Mouse (Mus musculus): ENCODE results near the gene Os9.
"Not testable (repeated sequence)": the region's sequence is repeated elsewhere in the genome, so short reads cannot be mapped to it uniquely, and the experiment has no call there.

The Os9 gene

DNA sequence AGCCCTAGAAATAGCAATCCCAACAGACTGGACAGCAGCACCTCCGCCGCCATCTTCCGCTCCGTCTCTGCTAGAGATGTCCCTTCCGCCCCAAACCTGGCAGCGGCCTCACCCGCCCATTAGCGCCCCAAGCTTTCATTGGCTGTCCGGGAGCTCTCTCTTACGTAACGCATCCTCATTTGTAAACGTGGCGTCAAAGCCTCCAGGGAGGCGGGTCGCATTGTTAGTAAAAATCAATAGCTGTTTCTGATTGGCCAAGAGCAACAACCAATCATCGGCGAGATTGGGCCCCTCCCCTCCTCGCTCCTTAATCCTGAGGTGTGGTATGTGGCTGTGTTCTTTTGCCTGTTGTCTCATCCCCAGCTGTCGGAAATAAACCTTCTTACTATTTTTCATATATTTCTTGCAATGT, at the start of gene Os9:
Gene Os9 (minus strand): TSS at position 66 of the 412 bp plus-strand sequence.
- peak; percentile 84 for DNase-seq (ENCODE audit: low spot score)

DNA sequence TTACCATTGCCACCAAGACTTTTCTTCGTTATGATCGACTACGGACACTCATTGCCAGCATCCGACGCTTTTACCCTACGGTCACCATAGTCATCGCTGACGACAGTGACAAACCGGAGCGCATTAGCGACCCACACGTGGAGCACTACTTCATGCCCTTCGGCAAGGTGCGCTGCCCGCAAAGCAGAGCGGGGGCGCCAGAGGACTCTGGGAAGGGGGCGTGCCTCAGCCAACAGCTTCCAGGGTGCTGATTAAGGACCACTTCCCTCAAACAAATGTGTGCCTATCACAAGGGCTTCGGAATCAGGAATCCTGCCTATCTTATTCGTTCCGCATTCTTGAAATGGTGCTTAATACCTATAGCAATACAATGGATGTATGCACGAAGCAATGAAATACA, 49.1 kb upstream of the Os9 start:
- DNase-seq (ENCODE audit: low spot score), result no peak

DNA sequence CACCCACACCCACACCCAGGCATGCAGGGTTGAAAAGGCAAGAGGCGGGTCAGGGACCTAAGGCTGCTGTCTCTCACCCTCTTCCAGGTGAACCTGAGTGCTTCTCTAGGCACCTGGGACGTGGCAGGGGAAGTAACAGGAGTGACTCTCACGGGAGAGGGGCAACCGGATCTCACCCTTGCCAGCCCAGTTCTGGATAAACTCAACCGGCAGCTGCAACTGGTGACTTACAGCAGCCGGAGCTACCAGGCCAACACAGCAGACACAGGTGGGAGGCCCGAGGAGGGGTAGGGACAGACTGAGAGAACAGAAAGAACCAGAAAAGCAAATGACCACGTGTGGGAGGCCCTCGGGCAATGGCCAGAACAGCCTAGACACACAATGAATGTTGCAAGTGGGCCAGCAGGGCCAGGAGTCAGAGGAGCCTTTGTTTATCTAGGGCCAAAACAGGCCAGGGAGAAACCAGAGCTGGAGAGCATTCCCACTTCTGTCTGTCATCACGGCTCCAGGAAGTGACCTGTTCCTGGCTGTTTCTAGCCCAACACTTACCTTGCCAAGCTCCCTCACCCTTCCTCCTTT, 46.8 kb upstream of the Os9 start:
- DNase-seq (ENCODE audit: low spot score), result no peak

DNA sequence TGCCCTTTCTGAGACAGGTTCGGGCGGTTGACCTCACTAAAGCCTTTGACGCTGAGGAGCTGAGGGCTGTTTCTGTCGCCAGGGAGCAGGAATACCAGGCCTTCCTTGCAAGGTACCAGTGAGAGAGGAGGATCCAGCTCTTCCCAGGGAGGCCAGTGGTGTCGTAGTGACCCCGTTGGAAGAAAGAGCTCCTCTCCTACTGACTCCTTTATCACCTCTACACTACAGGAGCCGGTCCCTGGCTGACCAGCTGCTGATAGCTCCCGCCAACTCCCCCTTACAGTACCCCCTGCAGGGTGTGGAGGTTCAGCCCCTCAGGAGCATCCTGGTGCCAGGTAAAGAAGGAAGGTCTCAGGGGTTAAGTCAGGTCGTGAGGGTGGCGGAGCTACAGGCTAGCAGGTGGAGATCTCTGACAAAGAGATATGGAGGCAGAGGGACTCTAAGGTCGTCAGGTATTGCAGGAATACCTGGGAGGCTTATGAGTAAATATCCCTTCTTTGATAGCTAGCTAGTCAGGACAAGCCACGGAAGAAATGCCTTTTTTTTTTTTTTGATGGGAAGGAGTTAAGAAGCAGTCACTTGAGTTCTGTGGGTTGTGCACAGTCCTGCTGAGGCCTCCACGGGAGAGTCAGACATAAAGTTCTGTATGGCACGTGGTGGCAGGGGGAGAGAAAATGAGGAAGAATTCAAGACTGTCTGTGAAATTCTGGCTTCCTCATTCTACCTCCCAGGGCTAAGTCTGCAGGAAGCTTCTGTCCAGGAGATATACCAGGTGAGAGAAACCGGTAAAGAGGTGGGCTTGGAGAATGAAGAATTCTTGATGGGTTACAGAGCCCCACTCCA, 46.1 kb upstream of the Os9 start:
- no peak for DNase-seq (ENCODE audit: low spot score)

DNA sequence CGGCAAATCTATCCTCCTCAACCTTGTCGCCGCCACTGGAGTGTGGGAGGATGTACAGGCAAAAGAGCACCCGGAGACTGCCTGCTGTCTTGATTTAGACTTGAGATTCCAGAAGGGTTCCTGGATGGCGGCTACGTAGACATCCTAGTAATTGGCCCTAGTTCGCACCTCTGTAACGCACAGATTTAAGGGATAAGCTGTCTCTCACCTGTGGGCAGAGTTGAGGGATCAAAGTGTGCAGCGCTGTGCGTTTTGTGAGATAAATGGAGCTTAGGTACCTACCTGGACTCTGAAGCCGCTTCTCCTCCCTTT, 45.4 kb upstream of the Os9 start:
- DNase-seq (ENCODE audit: low spot score), result no peak

DNA sequence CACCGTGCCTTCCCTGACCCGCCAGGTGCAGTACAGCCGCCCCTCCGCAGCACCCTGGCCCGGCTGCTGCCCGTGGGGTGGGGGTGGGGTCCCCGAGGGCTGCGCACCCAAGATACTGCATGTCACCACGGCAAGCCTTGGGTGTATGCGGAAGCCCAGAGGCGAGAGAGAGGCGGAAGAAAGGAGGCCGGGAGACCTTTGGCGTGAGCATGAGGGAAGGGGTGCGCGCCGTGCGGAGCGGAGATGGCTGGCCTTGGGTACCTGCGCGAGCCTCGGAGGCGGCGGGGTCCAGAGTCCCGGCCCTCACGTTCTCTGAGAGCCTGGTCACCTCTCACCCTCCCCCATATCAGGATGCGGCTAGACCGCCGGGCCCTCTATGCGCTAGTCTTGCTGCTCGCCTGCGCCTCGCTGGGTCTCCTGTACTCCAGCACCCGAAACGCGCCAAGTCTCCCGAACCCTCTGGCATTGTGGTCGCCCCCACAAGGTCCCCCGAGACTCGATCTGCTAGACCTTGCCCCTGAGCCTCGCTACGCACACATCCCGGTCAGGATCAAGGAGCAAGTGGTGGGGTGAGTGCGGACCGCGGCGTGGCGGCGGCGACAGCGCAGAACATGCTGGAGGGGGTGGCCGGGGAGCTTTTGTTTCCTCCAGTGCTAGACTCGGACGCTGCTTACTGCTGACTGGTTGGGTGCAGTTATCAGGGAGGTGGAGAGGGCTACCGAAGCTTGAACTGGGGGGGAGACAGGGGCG, 44.9 kb upstream of the Os9 start:
- DNase-seq (ENCODE audit: low spot score), result no peak

DNA sequence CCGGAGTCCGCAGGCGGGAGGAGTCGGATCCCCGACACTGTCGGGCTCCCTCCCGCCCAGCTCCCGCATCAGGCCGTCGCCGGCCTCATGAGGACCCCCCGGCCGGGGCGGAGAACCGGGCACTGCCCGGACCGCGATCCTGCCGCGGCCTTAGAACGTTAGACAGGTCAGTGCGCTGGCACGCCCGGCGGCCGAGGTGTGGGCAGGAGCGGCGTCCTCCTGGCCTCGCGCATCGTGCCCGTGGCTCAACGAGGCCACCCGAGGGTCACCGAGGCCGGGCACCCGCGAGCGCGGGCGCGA, 44.4 kb upstream of the Os9 start:
- DNase-seq (ENCODE audit: low spot score), result no peak

DNA sequence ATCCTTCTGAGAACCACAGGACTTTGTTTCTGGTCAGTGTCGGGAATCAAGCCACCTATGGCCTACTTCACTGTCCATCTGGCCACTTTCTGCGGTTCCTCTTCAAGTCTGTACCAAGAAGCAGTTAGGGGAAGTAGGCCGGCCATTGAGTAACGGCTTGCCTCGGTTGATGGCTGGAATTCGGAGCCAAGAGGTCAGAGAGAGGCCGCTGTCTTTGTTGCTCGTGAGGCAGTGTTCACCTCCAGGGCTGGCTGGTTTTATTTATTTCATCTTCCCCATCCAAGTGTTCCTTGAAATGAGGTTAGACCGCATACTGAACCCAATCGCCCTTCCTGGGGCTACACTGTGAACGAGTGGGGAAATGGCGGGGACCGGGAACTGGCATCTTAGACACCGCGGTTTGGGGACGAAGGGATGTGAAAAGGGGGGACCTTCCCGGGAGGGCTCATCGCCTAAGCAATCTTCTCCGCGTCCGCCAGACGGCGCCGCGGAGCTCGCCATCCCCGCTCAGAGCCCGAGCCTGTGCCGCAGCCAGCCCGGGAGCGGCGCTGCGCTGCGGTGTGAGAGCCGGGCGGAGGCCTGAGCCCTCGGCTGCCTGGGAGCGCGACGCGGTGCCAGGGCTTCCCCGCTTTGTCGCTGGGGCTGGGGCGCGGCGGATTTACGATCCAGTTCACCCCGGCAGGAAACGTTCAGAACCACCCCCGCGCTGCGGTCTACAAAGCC, 43.9 kb upstream of the Os9 start, which contains the start of gene B4galnt1:
Gene B4galnt1 (plus strand): TSS at position 595 of the 723 bp plus-strand sequence.
- peak; percentile 44 for DNase-seq (ENCODE audit: low spot score)

DNA sequence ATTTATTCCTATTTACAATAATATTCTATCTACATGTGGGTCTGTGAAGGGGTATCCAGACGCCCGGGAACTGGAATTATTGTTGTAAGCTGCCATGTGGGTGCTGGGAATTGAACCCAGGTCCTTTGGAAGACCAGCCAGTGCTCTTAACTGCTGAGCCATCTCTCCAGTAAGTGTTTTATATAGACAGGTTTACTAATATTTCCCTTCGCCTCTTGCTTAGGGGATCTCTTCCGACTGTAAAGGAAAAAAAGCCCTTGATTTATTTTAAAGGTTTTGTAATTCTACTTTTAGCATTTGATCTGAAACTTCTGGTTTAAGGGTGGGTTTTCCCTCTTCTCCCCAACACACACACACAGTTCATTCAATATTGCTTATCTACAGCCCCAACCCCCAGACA, 43.3 kb upstream of the Os9 start:
- DNase-seq (ENCODE audit: low spot score), result no peak

DNA sequence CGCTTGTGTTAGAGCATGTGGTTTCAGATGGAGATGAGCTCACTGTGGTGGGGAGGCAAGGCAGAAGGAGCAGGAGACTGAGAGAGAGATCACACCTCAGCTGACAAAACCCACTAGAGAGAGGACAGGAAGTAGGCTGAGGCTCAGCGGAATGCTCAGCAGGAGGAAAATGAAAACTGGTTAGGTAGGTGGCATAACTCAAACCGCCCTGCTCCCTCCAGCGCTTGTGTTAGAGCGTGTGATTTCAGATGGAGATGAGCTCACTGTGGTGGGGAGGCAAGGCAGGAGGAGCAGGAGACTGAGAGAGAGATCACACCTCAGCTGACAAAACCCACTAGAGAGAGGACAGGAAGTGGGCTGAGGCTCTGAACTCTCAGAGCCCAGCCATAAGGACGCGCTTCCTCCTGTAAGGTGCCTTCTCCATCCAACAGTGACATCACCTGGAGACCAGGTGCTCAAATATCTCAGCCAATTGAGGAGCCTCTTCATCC, 41.9 kb upstream of the Os9 start:
- DNase-seq (ENCODE audit: low spot score), result not testable (repeated sequence)

DNA sequence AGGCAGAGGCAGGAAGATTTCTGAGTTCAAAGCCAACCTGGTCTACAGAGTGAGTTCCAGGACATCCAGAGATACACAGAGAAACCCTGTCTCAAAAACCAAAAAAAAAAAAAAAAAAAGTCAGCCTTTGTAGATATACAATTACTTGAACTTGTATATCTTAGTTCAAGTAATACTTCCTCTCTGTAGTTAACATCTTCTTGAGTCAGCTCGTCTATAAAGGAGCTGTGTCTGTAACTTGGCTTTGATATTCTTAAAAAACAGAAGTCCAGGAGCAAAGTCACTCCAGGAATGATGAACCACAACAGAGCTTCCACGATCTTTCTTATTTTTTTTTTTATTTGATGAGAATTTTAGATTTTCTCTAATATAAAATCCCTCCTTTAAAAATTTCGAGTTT, 39.8 kb upstream of the Os9 start:
- no peak for DNase-seq (ENCODE audit: low spot score)

DNA sequence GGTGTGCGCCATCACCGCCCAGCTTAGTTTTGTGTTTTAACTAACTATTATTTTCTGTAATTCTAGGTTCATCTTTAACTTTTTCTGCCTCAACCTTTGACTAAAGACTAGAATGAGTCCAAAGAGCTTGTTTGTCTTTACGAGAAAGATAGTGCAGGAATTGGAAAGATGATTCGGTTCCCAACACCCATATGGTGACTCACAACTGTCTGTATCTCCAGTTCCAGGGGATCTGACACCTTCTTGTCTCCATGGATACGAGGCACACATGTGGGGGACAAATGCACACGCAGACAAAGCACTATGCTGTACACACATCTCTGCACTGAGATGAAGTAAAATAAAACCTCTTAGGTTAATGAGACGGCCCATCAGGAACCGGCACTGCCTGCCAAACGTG, 39.1 kb upstream of the Os9 start:
- no peak for DNase-seq (ENCODE audit: low spot score)

DNA sequence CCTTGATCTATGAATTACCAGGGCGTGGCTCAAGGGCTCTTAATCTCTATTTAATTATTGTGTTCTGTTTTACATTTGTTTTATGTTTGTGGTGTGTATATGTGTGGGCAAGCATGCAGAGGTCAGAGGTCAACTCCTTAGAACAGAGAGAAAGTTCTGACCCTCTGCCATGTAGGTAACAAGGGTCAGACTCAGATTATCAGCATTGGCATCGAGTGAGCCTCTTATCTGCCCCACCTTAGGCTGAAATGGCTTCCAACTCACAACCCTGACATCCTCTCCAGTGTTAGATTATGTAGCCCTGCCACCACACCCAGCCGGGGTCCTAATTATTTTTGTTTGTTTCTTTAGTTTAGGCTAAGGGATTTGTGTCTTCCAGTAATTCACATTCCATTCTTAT, 37.5 kb upstream of the Os9 start:
- no peak for DNase-seq (ENCODE audit: low spot score)

DNA sequence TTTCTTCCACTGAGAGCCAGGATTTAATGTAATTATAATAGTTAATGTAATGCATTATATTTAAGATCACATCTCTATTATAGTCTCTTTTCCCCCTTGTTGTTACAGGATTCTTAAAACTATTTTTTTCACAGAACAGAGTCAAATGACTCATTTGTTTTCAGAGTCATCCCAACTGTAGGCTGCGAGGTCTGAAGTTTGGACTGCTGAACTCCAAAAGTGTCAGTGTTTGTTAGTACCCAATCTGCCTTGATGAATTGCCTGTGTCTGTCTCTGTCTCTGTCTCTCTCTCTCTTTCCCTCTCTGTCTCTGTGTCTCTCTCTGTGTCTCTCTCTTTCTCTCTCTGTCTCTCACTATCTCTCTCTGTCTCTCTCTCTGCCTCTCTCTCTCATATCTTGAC, 35.6 kb upstream of the Os9 start:
- no peak for DNase-seq (ENCODE audit: low spot score)

DNA sequence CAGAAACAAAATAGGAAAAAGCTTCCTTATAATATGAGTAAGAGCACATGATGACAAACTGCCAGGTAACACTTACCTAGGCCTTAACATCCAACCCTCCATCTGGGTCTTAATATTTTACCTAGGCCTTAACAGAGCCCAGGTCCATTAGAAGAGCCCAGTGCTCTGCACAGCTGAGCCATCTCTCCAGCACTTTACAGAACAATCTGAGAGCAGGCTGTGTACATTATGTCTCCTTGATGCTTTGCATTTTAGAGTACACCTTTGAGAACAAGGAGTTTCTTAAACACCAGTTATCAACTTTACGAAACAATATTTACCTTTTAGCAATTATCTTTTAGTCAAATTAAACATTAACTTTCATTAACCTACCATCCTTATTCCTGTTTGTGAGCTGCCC, 35.2 kb upstream of the Os9 start:
- DNase-seq (ENCODE audit: low spot score), result no peak

DNA sequence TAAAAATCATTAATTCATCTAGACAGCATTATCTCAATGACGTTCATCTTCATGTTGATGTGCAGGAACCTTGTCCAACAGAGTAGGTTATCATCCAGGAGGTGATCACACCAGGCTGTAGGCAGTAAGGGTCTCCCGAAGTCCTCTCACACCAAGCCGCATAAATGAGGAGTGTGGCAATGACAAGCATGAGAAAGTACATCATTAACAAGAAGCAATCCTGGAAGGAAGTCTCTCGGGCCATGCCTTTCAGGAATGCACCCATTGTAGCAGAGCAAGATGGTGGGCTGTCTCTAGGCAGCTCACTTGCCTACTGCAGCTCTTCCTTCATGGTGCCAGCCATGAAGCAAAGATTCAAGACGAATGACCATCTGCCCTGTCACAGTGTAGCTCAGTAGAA, 33.7 kb upstream of the Os9 start:
- DNase-seq (ENCODE audit: low spot score), result no peak

DNA sequence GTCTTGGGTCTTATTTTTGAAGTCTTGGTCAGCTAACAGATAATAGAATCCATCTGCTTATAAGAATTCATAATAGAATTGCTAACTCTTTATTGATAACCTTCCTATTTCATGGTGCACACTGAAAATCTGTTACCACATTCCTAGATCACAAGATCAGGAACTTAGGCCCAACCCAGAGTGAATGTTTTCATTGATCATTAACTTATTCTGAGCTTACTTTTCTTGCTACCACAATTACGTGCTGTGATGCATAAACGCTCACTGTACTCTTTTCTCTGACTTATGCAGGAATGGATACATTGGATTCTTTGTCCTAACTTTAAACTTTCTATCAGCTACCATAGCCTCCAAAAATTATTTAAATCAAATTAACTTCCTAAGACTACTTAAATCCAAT, 33.3 kb upstream of the Os9 start:
- no peak for DNase-seq (ENCODE audit: low spot score)

DNA sequence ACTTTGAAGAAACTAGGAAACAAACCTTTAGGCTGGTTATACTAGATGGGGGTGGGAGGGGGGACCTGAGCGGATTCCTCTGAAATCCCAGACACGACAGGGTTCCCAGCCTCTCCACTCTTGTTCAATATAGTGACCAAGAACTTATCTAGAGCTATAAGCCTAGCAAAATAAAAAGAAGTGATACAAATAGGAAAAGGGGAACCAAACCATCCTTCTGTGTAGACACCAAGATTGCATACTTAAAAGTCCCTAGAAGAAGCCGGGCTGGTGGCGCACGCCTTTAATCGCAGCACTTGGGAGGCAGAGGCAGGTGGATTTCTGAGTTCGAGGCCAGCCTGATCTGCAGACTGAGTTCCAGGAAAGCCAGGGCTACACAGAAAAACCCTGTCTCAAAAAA, 32.4 kb upstream of the Os9 start:
- no peak for DNase-seq (ENCODE audit: low spot score)

DNA sequence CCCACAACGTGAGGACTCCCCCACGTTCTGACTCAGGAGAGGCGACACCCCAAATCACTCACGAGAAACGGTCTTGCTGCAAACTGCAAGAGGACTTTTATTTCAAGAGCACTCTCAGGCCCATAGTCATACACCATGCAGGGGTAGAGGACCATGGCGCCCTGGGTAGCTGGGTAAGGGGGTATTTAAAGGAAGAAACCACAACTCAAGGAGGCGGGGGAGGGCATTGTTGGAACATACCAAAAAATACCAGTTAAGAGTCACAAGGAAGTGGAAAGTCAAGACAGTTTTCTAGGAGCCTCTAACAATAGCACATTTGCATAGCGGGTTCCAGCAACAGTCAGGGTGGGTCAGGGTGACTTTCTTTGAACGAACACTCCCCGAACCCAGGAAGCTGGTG, 31.6 kb upstream of the Os9 start:
- not testable (repeated sequence) for DNase-seq (ENCODE audit: low spot score)

DNA sequence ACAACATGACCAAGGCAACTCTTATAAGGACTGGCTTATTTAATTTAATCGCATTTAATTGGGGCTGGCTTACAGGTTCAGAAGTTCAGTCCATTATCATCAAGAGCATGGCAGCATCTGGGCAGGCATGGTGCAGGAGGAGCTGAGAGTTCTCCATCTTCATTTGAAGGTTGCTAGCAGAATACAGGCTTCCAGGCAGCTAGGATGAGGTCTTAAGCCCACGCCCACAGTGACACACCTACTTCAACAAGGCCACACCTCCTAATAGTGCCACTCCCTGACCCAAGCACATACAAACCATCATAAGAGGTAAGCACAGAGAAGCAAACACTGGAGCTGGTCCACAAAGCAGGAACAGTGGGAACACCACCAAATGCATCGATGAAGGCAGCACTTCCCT, 30.3 kb upstream of the Os9 start:
- DNase-seq (ENCODE audit: low spot score), result not testable (repeated sequence)

DNA sequence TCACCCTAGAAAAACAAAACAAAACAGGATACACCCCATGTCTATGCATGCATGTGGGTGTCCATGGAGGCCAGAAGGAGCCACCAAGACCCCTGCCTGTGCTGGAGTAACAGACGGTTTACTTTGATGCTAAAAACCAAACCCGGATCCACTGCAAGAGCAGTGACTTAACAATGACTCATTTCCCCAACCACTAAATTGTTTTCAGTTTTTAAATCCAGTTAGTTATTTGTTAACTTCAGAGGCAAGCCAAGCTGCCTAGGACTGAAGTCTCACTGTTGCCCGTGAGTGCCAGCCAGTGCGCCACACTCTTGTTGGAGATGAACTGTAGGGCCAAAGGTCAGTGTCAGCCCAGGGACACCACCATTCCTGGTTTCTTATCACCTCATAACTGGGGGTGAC, 29.5 kb upstream of the Os9 start:
- no peak for DNase-seq (ENCODE audit: low spot score)

DNA sequence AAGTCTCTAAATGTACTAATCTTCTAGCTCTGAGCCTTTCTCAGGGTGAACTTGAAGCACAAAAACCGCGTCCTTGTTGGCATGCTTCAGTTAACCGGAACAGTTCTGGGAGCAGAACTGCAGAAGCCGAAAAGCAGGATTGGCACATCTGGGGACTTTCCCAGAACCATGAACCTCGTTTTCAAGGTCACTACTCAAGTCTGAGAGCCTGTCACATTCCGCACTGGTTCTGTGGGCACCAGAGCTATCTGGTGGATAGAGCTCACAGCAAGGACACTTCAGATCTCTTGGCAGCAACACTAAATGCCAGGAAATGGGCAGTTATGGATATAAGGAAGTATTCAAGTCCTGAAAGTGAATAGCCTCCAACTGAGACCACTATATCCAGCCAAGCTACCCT, 26.2 kb upstream of the Os9 start:
- DNase-seq (ENCODE audit: low spot score), result no peak

DNA sequence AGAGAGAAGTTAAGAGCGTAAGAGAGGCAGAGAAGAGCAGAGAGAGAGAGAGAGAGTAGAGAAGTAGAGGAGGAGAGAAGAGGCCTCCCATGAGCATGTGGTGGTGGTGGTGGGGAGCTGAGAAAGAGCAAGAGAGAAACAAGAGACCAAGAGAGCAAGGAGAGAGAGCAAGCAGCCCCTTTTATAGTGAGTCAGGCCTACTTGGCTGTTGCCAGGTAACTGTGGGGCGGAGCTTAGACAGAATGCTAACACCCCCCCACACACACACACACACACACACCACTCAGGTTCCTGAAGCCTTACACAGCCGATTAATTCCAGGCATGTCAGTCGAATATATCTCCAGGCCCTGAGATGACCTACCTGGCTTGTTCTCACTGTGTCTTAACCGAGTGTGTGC, 24.4 kb upstream of the Os9 start:
- DNase-seq (ENCODE audit: low spot score), result no peak
